Mouse (Mus musculus): ENCODE measurements around the gene Gm13420.
A peak's percentile ranks its signal among the peaks of the same experiment; 100 is the strongest.

Gene Gm13420

GRCm38 (mm10) chr2:29700898-29701297 is 50.6 kb downstream of the Gm13420 start:
- no peak for DNase-seq

- DNase-seq: no peak
Measured at GRCm38 (mm10) chr2:29698421-29699290, 52.8 kb downstream of the Gm13420 start.

GRCm38 (mm10) chr2:29696207-29696800 is 55.2 kb downstream of the Gm13420 start:
- DNase-seq: peak; percentile 54

Measured in kidney, postnatal 10 days (tissue).